Mouse (Mus musculus): ENCODE data around the gene Ptprcap. TPM values are rescaled to one million over a fixed set of nuclear protein-coding genes. Genes with fewer than 3 reads are reported as not detected.
A peak's percentile ranks its signal among the peaks of the same experiment; 100 is the strongest.
"Not testable (repeated sequence)": the region's sequence is repeated elsewhere in the genome, so short reads cannot be mapped to it uniquely, and the experiment has no call there.

Ptprcap gene
- polyA plus RNA-seq, 1 experiment from 2014 or later: 0.28 TPM

DNA sequence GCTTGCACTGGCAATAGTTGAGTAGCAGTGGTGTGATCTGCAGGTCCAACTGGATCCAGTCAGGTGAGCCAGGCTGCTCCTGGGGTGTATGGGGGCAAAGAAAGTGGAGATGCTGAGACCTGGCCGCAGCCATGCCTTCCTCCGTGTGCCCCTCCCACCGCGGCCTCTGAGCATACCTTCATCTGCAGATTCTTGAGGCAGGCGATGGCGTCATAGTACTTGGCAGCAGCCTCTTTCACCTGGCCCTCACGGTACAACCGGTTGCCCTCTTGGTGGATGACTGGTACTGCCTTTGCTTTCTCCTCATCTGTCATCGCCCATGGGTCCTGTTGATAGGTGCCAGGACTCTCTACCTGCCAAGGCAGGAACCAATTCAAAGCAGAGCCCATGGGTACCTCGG, 38.3 kb upstream of the Ptprcap start:
- no peaks in the 10 kb centered on the region for H3K27me3 ChIP-seq (ENCODE audit: control insufficient read depth, insufficient read depth, low read depth, low read length)
- no peaks in the 10 kb centered on the region for H3K9me3 ChIP-seq (replicated peaks; ENCODE audit: control insufficient read depth, low read length, poor library complexity, severe bottlenecking)
- peaks cover 32% of the 10 kb centered on the region for H3K36me3 ChIP-seq (ENCODE audit: control insufficient read depth, insufficient read depth, low read length)
- H3K4me3 ChIP-seq (ENCODE audit: low read depth, low read length): no peak overlapping the region
- no peak for ATAC-seq
- H3K27ac ChIP-seq (ENCODE audit: low read length): no peak overlapping the region
- no peak overlapping the region for H3K4me2 ChIP-seq (ENCODE audit: low read length)
- 98% methylated on average over 10 of the region's 10 CpGs for WGBS
- peaks cover under 1% of the 10 kb centered on the region; the same call in 1 of the 2 replicates for H3K4me1 ChIP-seq (ENCODE audit: control insufficient read depth, insufficient read depth, low read length)
- H3K9ac ChIP-seq (ENCODE audit: low read depth, low read length): no peak overlapping the region

DNA sequence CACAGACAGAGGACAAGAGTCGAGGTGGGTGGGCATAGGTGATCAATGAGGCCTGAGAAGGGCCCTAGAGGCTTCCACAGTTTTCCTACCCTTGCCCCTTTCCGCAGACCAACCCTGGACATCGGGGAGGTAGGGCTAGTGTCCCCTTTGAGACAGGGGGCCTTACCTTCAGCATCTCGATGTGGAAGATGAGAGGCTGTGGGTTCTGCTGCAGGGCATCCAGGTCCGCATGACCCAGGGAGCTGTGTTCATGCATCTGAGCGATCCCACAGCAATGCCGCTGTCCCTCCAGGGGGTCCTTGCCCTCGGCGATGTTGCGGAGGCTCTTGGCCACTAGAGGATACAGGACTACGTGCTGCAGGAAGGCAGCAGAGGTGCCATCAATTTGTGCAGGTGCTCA, 37.6 kb upstream of the Ptprcap start:
- WGBS: 86% methylated on average over 11 of the region's 11 CpGs
- ATAC-seq: no peak
- Histone ChIP-seq H3K9ac (ENCODE audit: low read depth, low read length) (no peak overlapping the region), H3K4me2 (ENCODE audit: low read length) (no peak overlapping the region), H3K27me3 (ENCODE audit: control insufficient read depth, insufficient read depth, low read depth, low read length) (no peaks in the 10 kb centered on the region), H3K36me3 (ENCODE audit: control insufficient read depth, insufficient read depth, low read length) (peaks cover 32% of the 10 kb centered on the region), H3K4me1 (ENCODE audit: control insufficient read depth, insufficient read depth, low read length) (peaks cover 7% of the 10 kb centered on the region), H3K27ac (ENCODE audit: low read length) (no peak overlapping the region), H3K9me3 (replicated peaks; ENCODE audit: control insufficient read depth, low read length, poor library complexity, severe bottlenecking) (no peaks in the 10 kb centered on the region), H3K4me3 (ENCODE audit: low read depth, low read length) (no peak overlapping the region)

DNA sequence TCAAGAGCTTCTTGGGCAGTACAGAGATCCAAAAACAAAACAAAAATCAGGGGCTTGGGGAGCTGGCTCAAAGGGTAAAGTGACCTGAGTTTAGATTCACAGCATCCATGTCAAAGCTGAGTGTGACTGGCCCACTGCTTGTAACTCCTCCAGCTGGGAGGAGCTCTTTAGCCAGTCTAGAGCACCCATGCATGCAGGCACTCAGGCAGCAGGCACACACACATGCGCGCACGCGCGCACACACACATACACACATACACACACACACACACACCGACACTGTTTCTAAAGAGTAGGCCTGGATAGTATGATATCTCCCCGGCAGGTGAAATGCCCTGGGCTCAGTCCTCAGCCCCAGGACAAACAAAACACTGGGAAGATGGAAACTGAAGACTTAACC, 36.4 kb upstream of the Ptprcap start:
- Histone ChIP-seq H3K9ac (ENCODE audit: low read depth, low read length) (no peak overlapping the region), H3K9me3 (replicated peaks; ENCODE audit: control insufficient read depth, low read length, poor library complexity, severe bottlenecking) (no peaks in the 10 kb centered on the region), H3K27me3 (ENCODE audit: control insufficient read depth, insufficient read depth, low read depth, low read length) (no peaks in the 10 kb centered on the region), H3K4me1 (ENCODE audit: control insufficient read depth, insufficient read depth, low read length) (peaks cover 7% of the 10 kb centered on the region), H3K4me3 (ENCODE audit: low read depth, low read length) (no peak overlapping the region), H3K27ac (ENCODE audit: low read length) (no peak overlapping the region), H3K36me3 (ENCODE audit: control insufficient read depth, insufficient read depth, low read length) (peaks cover 23% of the 10 kb centered on the region), H3K4me2 (ENCODE audit: low read length) (no peak overlapping the region)
- 98% methylated on average over 7 of the region's 7 CpGs for WGBS
- ATAC-seq: no peak

DNA sequence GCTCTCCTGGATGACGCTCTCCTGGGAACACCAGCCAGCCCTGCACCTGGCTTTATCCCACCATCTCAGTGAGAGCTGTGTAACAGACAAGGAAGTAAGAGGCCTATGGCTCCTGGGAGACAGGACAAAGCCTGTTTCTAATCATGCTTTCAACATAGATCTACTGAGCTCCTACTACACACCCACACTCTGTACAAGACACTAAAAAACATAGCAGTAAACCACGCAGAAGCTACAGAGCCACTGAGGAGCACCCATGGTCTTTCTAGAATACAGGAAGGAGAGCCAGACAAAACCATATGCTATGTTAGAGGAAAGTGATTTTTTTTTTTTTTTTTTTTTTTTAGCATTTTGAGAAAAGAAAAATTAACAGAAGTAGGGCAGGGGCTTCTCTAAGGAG, 35.1 kb upstream of the Ptprcap start:
- no peak for ATAC-seq
- Histone ChIP-seq H3K9ac (ENCODE audit: low read depth, low read length) (no peak overlapping the region), H3K4me3 (ENCODE audit: low read depth, low read length) (no peak overlapping the region), H3K36me3 (ENCODE audit: control insufficient read depth, insufficient read depth, low read length) (peaks cover 10% of the 10 kb centered on the region), H3K9me3 (replicated peaks; ENCODE audit: control insufficient read depth, low read length, poor library complexity, severe bottlenecking) (no peaks in the 10 kb centered on the region), H3K27ac (ENCODE audit: low read length) (no peak overlapping the region), H3K4me2 (ENCODE audit: low read length) (no peak overlapping the region), H3K27me3 (ENCODE audit: control insufficient read depth, insufficient read depth, low read depth, low read length) (no peaks in the 10 kb centered on the region), H3K4me1 (ENCODE audit: control insufficient read depth, insufficient read depth, low read length) (peaks cover 7% of the 10 kb centered on the region)
- 95% methylated on average over 2 of the region's 2 CpGs for WGBS

DNA sequence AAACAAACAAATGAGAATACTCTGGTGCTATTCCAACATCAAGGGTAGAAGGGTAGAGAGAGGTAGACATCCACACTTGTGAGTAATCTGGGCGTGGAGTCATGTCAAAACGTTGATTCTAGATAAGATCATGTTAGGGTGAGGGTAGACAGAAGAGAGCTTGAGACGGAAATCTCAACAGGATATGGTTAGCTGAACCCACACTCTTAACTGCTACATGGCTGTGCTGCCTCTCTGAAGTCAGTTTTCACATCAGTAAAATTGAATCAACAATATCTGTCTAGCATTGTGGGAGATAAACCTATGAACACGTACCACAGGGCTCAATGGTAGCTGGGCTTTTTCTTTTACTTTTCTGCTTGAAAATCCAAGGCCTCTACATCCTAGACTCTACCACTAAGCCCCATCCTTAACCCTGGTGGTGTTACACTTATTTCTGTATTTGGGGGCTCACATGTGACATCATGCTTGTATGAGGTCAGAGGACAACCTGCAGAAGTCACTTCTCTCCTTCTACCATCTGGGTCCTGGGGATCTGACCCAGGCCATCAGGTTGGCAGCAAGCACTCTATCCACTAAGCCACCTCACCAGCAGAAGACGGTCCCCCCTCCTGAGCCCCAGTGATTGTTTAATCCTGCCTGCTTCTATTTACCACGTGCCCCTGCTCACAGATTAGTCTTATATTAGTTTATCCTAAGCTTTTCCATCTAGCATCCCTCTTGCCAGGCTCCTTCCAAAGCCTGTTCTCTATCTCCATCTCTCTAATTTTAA, 33.5 kb upstream of the Ptprcap start:
- no peak overlapping the region for H3K4me3 ChIP-seq (ENCODE audit: low read depth, low read length)
- no peak overlapping the region for H3K27ac ChIP-seq (ENCODE audit: low read length)
- 90% methylated on average over 6 of the region's 6 CpGs for WGBS
- peak overlapping the region; percentile 57 for H3K4me2 ChIP-seq (ENCODE audit: low read length)
- H3K9ac ChIP-seq (ENCODE audit: low read depth, low read length): peak overlapping the region; percentile 36; the same call in 1 of the 2 replicates
- no peaks in the 10 kb centered on the region for H3K9me3 ChIP-seq (replicated peaks; ENCODE audit: control insufficient read depth, low read length, poor library complexity, severe bottlenecking)
- ATAC-seq: no peak
- H3K4me1 ChIP-seq (ENCODE audit: control insufficient read depth, insufficient read depth, low read length): peaks cover 7% of the 10 kb centered on the region
- H3K36me3 ChIP-seq (ENCODE audit: control insufficient read depth, insufficient read depth, low read length): peaks cover 4% of the 10 kb centered on the region
- H3K27me3 ChIP-seq (ENCODE audit: control insufficient read depth, insufficient read depth, low read depth, low read length): no peaks in the 10 kb centered on the region

DNA sequence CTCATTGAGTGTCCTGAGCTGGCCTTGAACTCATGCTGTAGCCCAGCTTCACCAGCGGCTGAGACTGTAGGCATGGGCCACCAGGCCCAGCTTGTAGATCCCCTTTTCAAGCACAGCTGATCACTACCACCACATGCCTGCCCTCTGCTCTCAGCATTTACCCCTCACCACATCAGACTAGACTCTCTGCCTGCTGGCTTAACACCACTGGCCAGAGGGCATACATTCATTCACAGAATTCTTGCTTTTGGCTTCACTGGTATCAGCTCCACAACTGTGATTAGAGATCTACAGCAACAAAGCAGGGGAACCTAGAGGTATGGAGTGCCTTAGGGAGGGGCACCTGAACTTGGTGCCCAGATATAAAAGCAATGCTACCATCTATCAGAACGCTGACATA, 32.9 kb upstream of the Ptprcap start:
- peak overlapping the region; percentile 49 for H3K4me3 ChIP-seq (ENCODE audit: low read depth, low read length)
- 93% methylated on average over 2 of the region's 2 CpGs for WGBS
- H3K9me3 ChIP-seq (replicated peaks; ENCODE audit: control insufficient read depth, low read length, poor library complexity, severe bottlenecking): no peaks in the 10 kb centered on the region
- H3K4me2 ChIP-seq (ENCODE audit: low read length): peak overlapping the region; percentile 57
- peaks cover 7% of the 10 kb centered on the region for H3K4me1 ChIP-seq (ENCODE audit: control insufficient read depth, insufficient read depth, low read length)
- no peak for ATAC-seq
- H3K9ac ChIP-seq (ENCODE audit: low read depth, low read length): peak overlapping the region; percentile 36
- H3K27ac ChIP-seq (ENCODE audit: low read length): peak overlapping the region; percentile 63; the same call in 1 of the 2 replicates
- no peaks in the 10 kb centered on the region for H3K27me3 ChIP-seq (ENCODE audit: control insufficient read depth, insufficient read depth, low read depth, low read length)
- peaks cover 2% of the 10 kb centered on the region for H3K36me3 ChIP-seq (ENCODE audit: control insufficient read depth, insufficient read depth, low read length)

DNA sequence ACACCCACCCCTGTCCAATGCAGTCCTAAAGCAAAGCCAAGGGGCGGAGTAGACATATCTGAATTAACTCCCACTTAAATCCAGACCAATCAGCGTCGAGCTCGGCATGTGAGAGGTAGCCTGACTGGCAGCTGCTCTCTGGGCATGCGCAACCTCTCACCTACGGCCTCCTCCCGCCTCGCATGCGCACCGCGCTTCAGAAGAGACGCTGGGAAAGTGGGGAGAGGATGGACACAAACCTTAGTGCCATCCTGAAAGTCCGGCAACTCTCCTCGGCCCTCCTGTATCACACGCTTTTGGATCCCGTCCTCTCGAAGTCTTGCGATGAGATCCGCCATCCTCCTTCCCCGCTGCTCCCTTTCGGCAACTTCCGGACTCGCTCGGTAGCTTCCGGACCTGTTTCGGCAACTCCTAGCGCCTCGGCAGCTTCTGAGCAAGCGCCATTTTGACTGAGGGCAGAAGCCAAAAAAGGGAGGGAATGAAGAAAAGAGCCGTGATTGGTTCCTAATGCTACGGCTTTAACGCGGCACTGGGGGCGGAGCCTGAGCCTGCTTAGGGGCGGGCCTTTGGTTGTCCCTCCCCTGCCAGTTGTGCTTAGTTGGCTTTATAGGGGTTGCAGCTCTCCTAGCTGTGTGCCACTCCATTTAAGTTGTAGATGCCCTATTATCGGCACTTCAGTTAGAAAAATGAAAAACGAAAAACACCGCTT, 32.2 kb upstream of the Ptprcap start:
- peak overlapping the region; percentile 86 for H3K27ac ChIP-seq (ENCODE audit: low read length)
- peak overlapping the region; percentile 49 for H3K4me3 ChIP-seq (ENCODE audit: low read depth, low read length)
- peak overlapping the region; percentile 57 for H3K4me2 ChIP-seq (ENCODE audit: low read length)
- no peaks in the 10 kb centered on the region; the same call in 1 of the 2 replicates for H3K36me3 ChIP-seq (ENCODE audit: control insufficient read depth, insufficient read depth, low read length)
- 2% methylated on average over 38 of the region's 38 CpGs for WGBS
- H3K9ac ChIP-seq (ENCODE audit: low read depth, low read length): peak overlapping the region; percentile 64
- H3K27me3 ChIP-seq (ENCODE audit: control insufficient read depth, insufficient read depth, low read depth, low read length): no peaks in the 10 kb centered on the region
- no peaks in the 10 kb centered on the region for H3K9me3 ChIP-seq (replicated peaks; ENCODE audit: control insufficient read depth, low read length, poor library complexity, severe bottlenecking)
- H3K4me1 ChIP-seq (ENCODE audit: control insufficient read depth, insufficient read depth, low read length): peaks cover 7% of the 10 kb centered on the region
- ATAC-seq: peak; percentile 90

DNA sequence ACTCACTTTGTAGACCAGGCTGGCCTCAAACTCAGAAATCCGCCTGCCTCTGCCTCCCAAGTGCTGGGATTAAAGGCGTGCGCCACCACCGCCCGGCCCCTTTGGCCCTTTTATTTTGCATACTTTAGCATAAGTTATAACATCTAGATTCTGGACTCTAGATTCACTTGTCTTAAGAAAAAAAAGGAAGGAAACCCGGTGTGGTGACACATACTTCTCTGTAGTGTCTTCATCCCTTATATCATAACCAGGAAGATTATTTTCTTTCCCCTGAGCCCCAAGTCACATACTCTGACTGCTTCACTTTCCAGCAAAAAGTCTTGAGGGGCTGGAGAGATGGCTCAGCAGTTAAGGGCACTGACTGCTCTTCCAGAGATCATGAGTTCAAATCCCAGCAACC, 31.5 kb upstream of the Ptprcap start:
- not testable (repeated sequence) for H3K27ac ChIP-seq (ENCODE audit: low read length); ATAC-seq; H3K36me3 ChIP-seq (ENCODE audit: control insufficient read depth, insufficient read depth, low read length); H3K27me3 ChIP-seq (ENCODE audit: control insufficient read depth, insufficient read depth, low read depth, low read length); H3K4me3 ChIP-seq (ENCODE audit: low read depth, low read length); H3K9ac ChIP-seq (ENCODE audit: low read depth, low read length); H3K4me2 ChIP-seq (ENCODE audit: low read length); H3K9me3 ChIP-seq (replicated peaks; ENCODE audit: control insufficient read depth, low read length, poor library complexity, severe bottlenecking)
- peaks cover 13% of the 10 kb centered on the region for H3K4me1 ChIP-seq (ENCODE audit: control insufficient read depth, insufficient read depth, low read length)
- WGBS: 63% methylated on average over 6 of the region's 6 CpGs
